Mouse (Mus musculus) lung, postnatal 25 days (tissue): ENCODE results near the gene Haus5.

Experiments used
- DNase-seq: peaks from one replicate; pipeline ENCODE4 v3.0.0; 2022; ENCODE audit warnings: low spot score

Gene Haus5

GRCm38 (mm10) chr7:30625530-30626384 is 39.0 kb downstream of the Haus5 start, which contains the start of gene Cox6b1:
TSS of gene Cox6b1 (minus strand) at chr7:30626151.
- peak; percentile 92 for DNase-seq

- no peak for DNase-seq
Observed at GRCm38 (mm10) chr7:30619202-30619601, 45.6 kb downstream of the Haus5 start.

- no peak for DNase-seq
Observed at GRCm38 (mm10) chr7:30618658-30619057, 46.1 kb downstream of the Haus5 start.

- no peak for DNase-seq
Observed at GRCm38 (mm10) chr7:30615049-30615760, 49.6 kb downstream of the Haus5 start.

GRCm38 (mm10) chr7:30614454-30614853 is 50.3 kb downstream of the Haus5 start:
- DNase-seq, result no peak

- peak; percentile 66 for DNase-seq
Observed at GRCm38 (mm10) chr7:30613529-30614112, 51.2 kb downstream of the Haus5 start.

GRCm38 (mm10) chr7:30612654-30613402 is 52.0 kb downstream of the Haus5 start, which contains the start of gene Upk1a:
TSS of gene Upk1a (minus strand) at chr7:30612847.
- DNase-seq, result no peak

GRCm38 (mm10) chr7:30610043-30610442 is 54.8 kb downstream of the Haus5 start:
- no peak for DNase-seq

- no peak for DNase-seq
Observed at GRCm38 (mm10) chr7:30608476-30608875, 56.3 kb downstream of the Haus5 start.

- DNase-seq, result peak; percentile 76
Observed at GRCm38 (mm10) chr7:30607706-30608309, 57.0 kb downstream of the Haus5 start.

- no peak for DNase-seq
Observed at GRCm38 (mm10) chr7:30604944-30605343, 59.9 kb downstream of the Haus5 start.

GRCm38 (mm10) chr7:30604424-30604823 is 60.4 kb downstream of the Haus5 start:
- no peak for DNase-seq
